Mouse (Mus musculus) left cerebral cortex, postnatal 10 days (tissue): ENCODE measurements around the gene Olfr482. TPM values are rescaled to one million over a fixed set of nuclear protein-coding genes. Genes with fewer than 3 reads are reported as not detected.

Experiments used
- DNase-seq, 2 experiments: peaks; one replicate each; pipeline ENCODE4 v3.0.0; 2021 to 2022; ENCODE audit warnings: low spot score in 2 of 2, mixed read lengths in 1 of 2; ENCODE audit errors: extremely low spot score in 1 of 2
- intact Hi-C: fragments of 180-260 bp; cut with DNase I; formaldehyde crosslinking; loops from one replicate; pipeline ENCODE4 v1.15.1; 2025
- total RNA-seq, 2 experiments: library from RNA; stranded (reverse); gene quantifications; 2 replicates each; pipeline ENCODE4 v1.2.3; 2021

Gene Olfr482
- total RNA-seq, result 1 to 10 TPM; 1.5 to 1.7 TPM

DNA sequence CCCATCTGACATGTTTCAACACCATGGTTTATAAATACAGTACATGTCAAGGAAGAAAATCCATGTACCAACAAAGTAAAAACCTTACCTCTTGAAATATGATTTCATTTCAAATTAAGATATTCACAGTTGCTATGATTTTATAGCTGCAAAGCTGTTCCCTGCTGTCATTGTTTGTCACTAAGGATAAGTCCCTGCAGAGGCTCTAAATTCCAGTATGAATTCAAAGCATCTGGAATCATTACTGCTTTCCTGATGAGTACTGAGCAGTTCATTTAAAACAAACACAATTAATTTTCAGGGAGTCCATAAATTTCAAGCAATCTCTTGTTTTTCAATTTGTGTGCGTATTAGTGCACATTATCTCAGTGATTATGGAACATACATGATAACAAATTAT, at the start of gene Olfr482:
Gene Olfr482 (minus strand): TSS at position 101 of the 400 bp plus-strand sequence.
- intact Hi-C loops, result no loop called here
- DNase-seq, result no peak

- intact Hi-C loops, result no loop called here
- no peak for DNase-seq
Measured at GRCm38 (mm10) chr7:108127349-108127748, 30.0 kb upstream of the Olfr482 start, which contains the start of gene Olfr484. Gene Olfr484, minus strand, starts transcription at chr7:108127449.

DNA sequence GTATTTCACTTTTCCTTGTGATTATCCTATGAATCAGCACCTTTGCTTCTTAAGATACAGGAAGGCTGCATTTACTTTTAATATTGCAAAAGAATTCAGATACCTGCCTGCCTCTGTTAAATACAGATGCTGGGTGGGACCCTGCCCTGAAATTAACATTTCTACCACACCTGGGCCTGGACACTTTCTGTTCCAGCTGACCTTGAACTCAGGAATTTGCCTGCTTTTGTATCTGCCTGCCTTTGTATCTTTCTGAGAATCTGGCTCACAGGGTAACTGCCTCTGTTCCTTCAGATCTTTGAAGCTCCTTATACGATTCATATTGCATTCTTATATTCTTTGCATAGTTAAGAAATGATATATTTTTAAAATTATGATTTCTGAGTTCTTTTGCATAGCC, 24.0 kb upstream of the Olfr482 start:
- no peak for DNase-seq
- intact Hi-C loops, result no loop called here

DNA sequence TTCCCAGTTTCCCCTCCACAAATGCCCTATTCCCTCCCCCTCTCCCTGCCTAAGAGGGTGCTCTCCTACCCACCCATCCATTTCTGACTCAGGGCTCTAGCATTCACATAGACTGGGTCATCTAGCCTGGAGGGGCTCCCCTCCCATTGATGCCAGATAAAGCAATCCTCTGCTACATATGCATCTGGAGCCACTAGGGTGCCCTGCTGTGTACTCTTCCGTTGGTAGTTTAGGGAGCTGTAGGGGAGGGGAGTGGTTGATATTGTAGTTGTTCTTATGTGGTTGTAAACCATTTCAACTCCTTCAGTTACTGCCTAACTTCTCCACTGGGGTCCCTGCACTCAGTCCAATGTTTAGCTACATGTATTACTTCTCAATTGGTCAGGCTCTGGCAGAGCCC, 23.3 kb upstream of the Olfr482 start:
- intact Hi-C loops, result no loop called here
- no peak for DNase-seq

DNA sequence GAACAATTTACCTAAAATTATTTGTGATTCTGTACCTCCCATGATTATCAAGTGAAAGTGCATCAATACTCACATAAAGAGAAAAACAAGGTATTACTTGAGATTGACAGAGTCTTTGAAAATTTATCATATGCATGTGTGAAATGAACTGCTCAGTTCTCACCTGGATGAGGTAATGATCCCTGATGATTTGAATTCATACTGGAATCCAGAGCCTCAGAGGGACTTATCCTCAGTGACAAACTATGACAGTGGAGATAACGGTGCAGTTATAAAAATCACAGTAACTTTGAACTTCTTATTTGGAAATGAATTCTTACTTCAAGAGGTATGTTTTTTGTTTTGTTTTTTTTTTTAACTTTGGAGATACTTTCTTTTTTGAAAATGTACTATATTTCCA, 3.2 kb upstream of the Olfr482 start, which contains the start of gene Olfr483:
Gene Olfr483 (plus strand): TSS at position 301 of the 400 bp plus-strand sequence.
- intact Hi-C loops, result no loop called here
- DNase-seq, result no peak

DNA sequence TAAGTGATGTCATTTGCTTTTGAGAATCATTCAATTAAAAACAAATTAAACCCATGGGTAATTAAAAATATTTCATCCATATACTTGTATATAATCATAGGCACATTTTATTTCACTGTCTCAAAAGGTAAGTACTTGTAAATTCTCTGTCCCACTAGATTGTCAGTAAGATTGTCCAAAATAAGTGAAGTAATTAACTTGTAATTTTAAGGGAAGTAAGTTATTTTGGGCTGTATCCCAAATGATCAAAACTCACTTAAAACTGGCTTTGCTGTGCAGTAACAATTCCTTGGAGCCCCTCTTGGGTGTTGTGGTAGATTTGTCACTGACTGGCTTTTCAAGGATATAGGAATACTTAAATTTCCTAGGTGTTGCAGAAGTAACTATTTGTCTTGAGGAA, 17.8 kb downstream of the Olfr482 start, which contains the start of gene Olfr481:
Gene Olfr481 (plus strand): TSS at position 301 of the 400 bp plus-strand sequence.
- DNase-seq, result no peak
- intact Hi-C loops, result no loop called here

DNA sequence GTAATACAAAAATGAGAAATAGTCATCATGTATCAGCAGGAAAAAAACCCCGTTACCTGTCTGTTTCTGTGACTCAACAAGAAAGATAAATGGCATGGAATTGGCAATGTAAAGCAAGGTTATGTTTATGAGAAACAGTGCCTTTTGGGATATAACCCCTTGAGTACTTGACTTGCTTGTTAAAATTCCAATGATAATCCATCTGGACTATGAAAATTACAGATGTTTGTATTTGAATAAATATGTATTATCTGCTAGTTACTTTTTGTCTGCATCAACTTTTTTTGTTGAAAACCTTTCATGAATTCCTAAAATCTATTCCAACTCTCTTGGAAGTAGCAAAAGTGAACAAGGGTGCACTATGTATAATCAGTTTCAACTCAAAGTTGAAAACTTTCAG, 30.1 kb downstream of the Olfr482 start, which contains the start of gene Olfr480:
Gene Olfr480 (minus strand): TSS at position 101 of the 400 bp plus-strand sequence.
- intact Hi-C loops, result no loop called here
- DNase-seq, result no peak

- intact Hi-C loops, result no loop called here
- no peak for DNase-seq
Measured at GRCm38 (mm10) chr7:108050393-108050792, 47.0 kb downstream of the Olfr482 start, which contains the start of gene Olfr479. Gene Olfr479, plus strand, starts transcription at chr7:108050693.

Other genes with a start within 250 kb of the Olfr482 start
- not detected for gene Olfr472, start 199.7 kb downstream of the Olfr482 start, total RNA-seq
- gene Olfr473, start 167.1 kb downstream of the Olfr482 start, total RNA-seq, result not detected
- gene Olfr474, start 142.9 kb downstream of the Olfr482 start, total RNA-seq, result not detected
- gene Olfr476, start 132.8 kb downstream of the Olfr482 start, total RNA-seq, result not detected
- gene Olfr477, start 110.9 kb downstream of the Olfr482 start, total RNA-seq, result not detected
- gene Olfr478, start 63.6 kb downstream of the Olfr482 start, total RNA-seq, result not detected
- not detected for gene Olfr479, start 46.9 kb downstream of the Olfr482 start, total RNA-seq
- gene Olfr480, start 30.2 kb downstream of the Olfr482 start, total RNA-seq, result not detected
- not detected for gene Olfr481, start 17.7 kb downstream of the Olfr482 start, total RNA-seq
- gene Olfr483, start 3.3 kb upstream of the Olfr482 start, total RNA-seq, result not detected
- gene Olfr484, start 29.9 kb upstream of the Olfr482 start, total RNA-seq, result not detected
- gene Olfr485, start 62.3 kb upstream of the Olfr482 start, total RNA-seq, result not detected
- not detected for gene Olfr486, start 75.2 kb upstream of the Olfr482 start, total RNA-seq
- gene Olfr487, start 117.0 kb upstream of the Olfr482 start, total RNA-seq, result not detected
- gene Olfr488, start 160.8 kb upstream of the Olfr482 start, total RNA-seq, result not detected
- not detected for gene Olfr490, start 191.3 kb upstream of the Olfr482 start, total RNA-seq
- not detected for gene Olfr491, start 215.9 kb upstream of the Olfr482 start, total RNA-seq
- gene Olfr492, start 226.1 kb upstream of the Olfr482 start, total RNA-seq, result not detected
- not detected for gene Olfr493, start 249.4 kb upstream of the Olfr482 start, total RNA-seq